Mouse (Mus musculus) E14TG2a.4 (cell line): ENCODE data around the gene Mgam.
"Not testable (repeated sequence)": the region's sequence is repeated elsewhere in the genome, so short reads cannot be mapped to it uniquely, and the experiment has no call there.

Experiments used
- CTCF ChIP-seq: conservative IDR thresholded peaks from 2 replicates; pipeline ENCODE4 v1.5.1; 2014; ENCODE audit warnings: low read length
- NANOG ChIP-seq: IDR thresholded peaks from 2 replicates; pipeline ENCODE4 v1.6.1; 2014; ENCODE audit warnings: borderline replicate concordance, low read length, mixed read lengths

- not testable (repeated sequence) for TF ChIP-seq CTCF, NANOG
Measured at GRCm38 (mm10) chr6:40713494-40713893, 84.9 kb downstream of the Mgam start.
